Mouse (Mus musculus) limb, embryonic 12.5 days (tissue): Measurements from ENCODE around the gene Zfp276. TPM values are rescaled to one million over a fixed set of nuclear protein-coding genes. Genes with fewer than 3 reads are reported as not detected.
"Not testable (repeated sequence)": the region's sequence is repeated elsewhere in the genome, so short reads cannot be mapped to it uniquely, and the experiment has no call there.

Experiments
- ATAC-seq: fragments of 200-750 bp; cut with Nextera tagmentation; 2 replicates; pipeline ENCODE4 v1.8.0; 2017; ENCODE audit warnings: low read depth, moderate TSS enrichment; ENCODE audit not compliant: insufficient number of reproducible peaks, insufficient read depth, low FRiP score, low TSS enrichment
- H3K27ac ChIP-seq: fragments of 300-500 bp; sonication (generic); 2 replicates; pipeline ENCODE4 v1.5.1; 2016; ENCODE audit warnings: mild to moderate bottlenecking, moderate library complexity
- H3K27me3 ChIP-seq: fragments of 300-500 bp; sonication (generic); 2 replicates; pipeline ENCODE4 v1.6.1; 2016; ENCODE audit warnings: mild to moderate bottlenecking, moderate library complexity
- H3K36me3 ChIP-seq: fragments of 300-500 bp; sonication (generic); 2 replicates; pipeline ENCODE4 v1.6.1; 2016; ENCODE audit warnings: mild to moderate bottlenecking, moderate library complexity
- H3K4me1 ChIP-seq: fragments of 300-500 bp; sonication (generic); replicated peaks from 2 replicates; pipeline ENCODE4 v1.6.1; 2016
- H3K4me2 ChIP-seq: fragments of 300-500 bp; sonication (generic); 2 replicates; pipeline ENCODE4 v1.6.1; 2016; ENCODE audit warnings: mild to moderate bottlenecking, moderate library complexity
- H3K4me3 ChIP-seq: fragments of 300-500 bp; sonication (generic); replicated peaks from 2 replicates; pipeline ENCODE4 v1.5.1; 2016; ENCODE audit warnings: mild to moderate bottlenecking
- H3K9ac ChIP-seq: fragments of 300-500 bp; sonication (generic); replicated peaks from 2 replicates; pipeline ENCODE4 v1.6.1; 2016; ENCODE audit warnings: mild to moderate bottlenecking, moderate library complexity
- H3K9me3 ChIP-seq: fragments of 300-500 bp; sonication (generic); 2 replicates; pipeline ENCODE4 v1.6.1; 2016; ENCODE audit warnings: mild to moderate bottlenecking, moderate library complexity
- WGBS: fragments of 180-500 bp; shearing (Covaris S2); methylation state at CpG from one replicate; pipeline ENCODE4 v1.1.7; 2016; 5-methylcytosine and 5-hydroxymethylcytosine counted together
- polyA plus RNA-seq: library from polyadenylated mRNA; unstranded; fragments of >200 nt; fragmentation: Nextera tagmentation; extraction: Ambion mirVana; gene quantifications from 2 replicates; pipeline ENCODE4 v1.2.1, GENCODE M21; 2016

Zfp276 gene
- 30.1 and 31.4 TPM in 2 replicates for polyA plus RNA-seq

- H3K4me2 ChIP-seq: peak within 1 kb of the TSS; percentile 95
- peaks cover 63% of the 10 kb centered on the region for H3K36me3 ChIP-seq
- 1% methylated on average over 79 of the region's 99 CpGs for WGBS
- no peaks in the 10 kb centered on the region for H3K27me3 ChIP-seq
- peak within 1 kb of the TSS; percentile 83 for H3K27ac ChIP-seq
- peak; percentile 91 for ATAC-seq
- peak within 1 kb of the TSS; percentile 95 for H3K9ac ChIP-seq
- H3K9me3 ChIP-seq: no peaks in the 10 kb centered on the region
- H3K4me1 ChIP-seq: peaks cover 24% of the 10 kb centered on the region
- H3K4me3 ChIP-seq: peak within 1 kb of the TSS; percentile 96
Observed at GRCm38 (mm10) chr8:123254099-123254885, at the start of gene Zfp276, which contains the start of gene Vps9d1. Gene Zfp276 (plus strand): TSS chr8:123254195. Gene Vps9d1 (minus strand): TSS chr8:123254348.

GRCm38 (mm10) chr8:123211876-123212275 lies 42.1 kb upstream of the Zfp276 start:
- Histone ChIP-seq H3K4me2 (peak overlapping the region; percentile 90), H3K36me3 (peaks cover 38% of the 10 kb centered on the region), H3K27me3 (no peaks in the 10 kb centered on the region), H3K4me3 (peak overlapping the region; percentile 98), H3K4me1 (peaks cover 17% of the 10 kb centered on the region), H3K27ac (no peak overlapping the region), H3K9me3 (no peaks in the 10 kb centered on the region), H3K9ac (peak overlapping the region; percentile 92)
- no peak for ATAC-seq
- WGBS: 48% methylated on average over 10 of the region's 10 CpGs

- WGBS: under 1% methylated on average over 76 of the region's 76 CpGs
- Histone ChIP-seq H3K4me1 (peaks cover 17% of the 10 kb centered on the region), H3K4me2 (peak within 1 kb of the TSS; percentile 90), H3K36me3 (peaks cover 32% of the 10 kb centered on the region), H3K4me3 (peak within 1 kb of the TSS; percentile 98), H3K9ac (peak within 1 kb of the TSS; percentile 92), H3K27me3 (no peaks in the 10 kb centered on the region), H3K9me3 (no peaks in the 10 kb centered on the region), H3K27ac (peak within 1 kb of the TSS; percentile 53)
- peak; percentile 91 for ATAC-seq
Observed at GRCm38 (mm10) chr8:123212321-123213117, 41.5 kb upstream of the Zfp276 start, which contains the start of the genes Chmp1a and Spata33. Gene Chmp1a (minus strand): TSS chr8:123212763. Gene Spata33 (plus strand): TSS chr8:123212832.

- Histone ChIP-seq H3K27ac (peak overlapping the region; percentile 53), H3K9ac (peak overlapping the region; percentile 65), H3K4me2 (peak overlapping the region; percentile 90), H3K4me3 (peak overlapping the region; percentile 98), H3K9me3 (no peaks in the 10 kb centered on the region), H3K27me3 (no peaks in the 10 kb centered on the region), H3K36me3 (peaks cover 25% of the 10 kb centered on the region), H3K4me1 (peaks cover 17% of the 10 kb centered on the region)
- no peak; the same call in none of the 2 replicates for ATAC-seq
- WGBS: 13% methylated on average over 22 of the region's 22 CpGs
Observed at GRCm38 (mm10) chr8:123213118-123213772, 40.8 kb upstream of the Zfp276 start.

- Histone ChIP-seq H3K9ac (no peak overlapping the region), H3K4me3 (no peak overlapping the region), H3K27me3 (no peaks in the 10 kb centered on the region), H3K9me3 (no peaks in the 10 kb centered on the region), H3K4me1 (peaks cover 17% of the 10 kb centered on the region), H3K4me2 (no peak overlapping the region), H3K36me3 (peaks cover 3% of the 10 kb centered on the region; the same call in 1 of the 2 replicates), H3K27ac (no peak overlapping the region)
- 80% methylated on average over 3 of the region's 3 CpGs for WGBS
- no peak for ATAC-seq
Observed at GRCm38 (mm10) chr8:123215430-123215829, 38.6 kb upstream of the Zfp276 start.

GRCm38 (mm10) chr8:123220917-123221316 lies 33.1 kb upstream of the Zfp276 start:
- no peaks in the 10 kb centered on the region for H3K9me3 ChIP-seq
- H3K36me3 ChIP-seq: no peaks in the 10 kb centered on the region
- no peak for ATAC-seq
- H3K27ac ChIP-seq: no peak overlapping the region
- H3K4me3 ChIP-seq: no peak overlapping the region
- 86% methylated on average over 1 of the region's 1 CpGs for WGBS
- H3K4me1 ChIP-seq: peaks cover 13% of the 10 kb centered on the region
- no peak overlapping the region for H3K4me2 ChIP-seq
- no peak overlapping the region for H3K9ac ChIP-seq
- no peaks in the 10 kb centered on the region for H3K27me3 ChIP-seq

GRCm38 (mm10) chr8:123224278-123225266 lies 29.4 kb upstream of the Zfp276 start, which contains the start of gene Cdk10:
Gene Cdk10 (plus strand): TSS chr8:123224842.
- WGBS: 3% methylated on average over 59 of the region's 59 CpGs
- H3K36me3 ChIP-seq: peaks cover 28% of the 10 kb centered on the region
- peak within 1 kb of the TSS; percentile 83 for H3K9ac ChIP-seq
- H3K9me3 ChIP-seq: no peaks in the 10 kb centered on the region
- H3K4me3 ChIP-seq: peak within 1 kb of the TSS; percentile 82
- peak; percentile 52 for ATAC-seq
- no peaks in the 10 kb centered on the region for H3K27me3 ChIP-seq
- H3K27ac ChIP-seq: peak within 1 kb of the TSS; percentile 85
- peak within 1 kb of the TSS; percentile 92 for H3K4me2 ChIP-seq
- peaks cover 13% of the 10 kb centered on the region for H3K4me1 ChIP-seq

- no peak for ATAC-seq
- Histone ChIP-seq H3K27ac (no peak overlapping the region), H3K27me3 (peaks cover 15% of the 10 kb centered on the region), H3K9ac (no peak overlapping the region), H3K4me1 (peaks cover 13% of the 10 kb centered on the region), H3K4me2 (no peak overlapping the region), H3K4me3 (no peak overlapping the region), H3K36me3 (peaks cover 32% of the 10 kb centered on the region), H3K9me3 (no peaks in the 10 kb centered on the region)
- WGBS: 100% methylated on average over 1 of the region's 1 CpGs
Observed at GRCm38 (mm10) chr8:123228416-123228815, 25.6 kb upstream of the Zfp276 start.

GRCm38 (mm10) chr8:123230326-123230725 lies 23.7 kb upstream of the Zfp276 start:
- not testable (repeated sequence) for ATAC-seq
- H3K36me3 ChIP-seq: peaks cover 32% of the 10 kb centered on the region

GRCm38 (mm10) chr8:123231742-123232141 lies 22.3 kb upstream of the Zfp276 start:
- Histone ChIP-seq H3K4me2 (no peak overlapping the region), H3K36me3 (peaks cover 32% of the 10 kb centered on the region), H3K27ac (no peak overlapping the region), H3K27me3 (peaks cover 48% of the 10 kb centered on the region), H3K9me3 (no peaks in the 10 kb centered on the region), H3K9ac (no peak overlapping the region), H3K4me3 (no peak overlapping the region), H3K4me1 (peaks cover 7% of the 10 kb centered on the region)
- ATAC-seq: no peak
- 53% methylated on average over 5 of the region's 5 CpGs for WGBS

More at GRCm38 (mm10) chr8:123230326-123230725, 23.7 kb upstream of the Zfp276 start:
- H3K4me1 ChIP-seq, H3K4me3 ChIP-seq, H3K27ac ChIP-seq, H3K9me3 ChIP-seq, H3K9ac ChIP-seq, H3K4me2 ChIP-seq: not testable (repeated sequence)
- 85% methylated on average over 11 of the region's 11 CpGs for WGBS
- peaks cover 34% of the 10 kb centered on the region for H3K27me3 ChIP-seq
